Mouse (Mus musculus): ENCODE measurements around the gene Cyp4a32. TPM values are rescaled to one million over a fixed set of nuclear protein-coding genes. Genes with fewer than 3 reads are reported as not detected.
"Not testable (repeated sequence)": the region's sequence is repeated elsewhere in the genome, so short reads cannot be mapped to it uniquely, and the experiment has no call there.

The Cyp4a32 gene
- total RNA-seq, 2 experiments from 2014 or later, result not detected

- DNase-seq (ENCODE audit: extremely low spot score in 1 of 2, low spot score in 1 of 2), result not testable (repeated sequence)
Measured at GRCm38 (mm10) chr4:115655841-115656534, 55.2 kb downstream of the Cyp4a32 start.

GRCm38 (mm10) chr4:115656535-115656922 is 55.8 kb downstream of the Cyp4a32 start:
- not testable (repeated sequence) for DNase-seq (ENCODE audit: extremely low spot score in 1 of 2, low spot score in 1 of 2)

- peak; percentile 12 to 19 for DNase-seq (ENCODE audit: extremely low spot score in 1 of 2, low spot score in 1 of 2)
Measured at GRCm38 (mm10) chr4:115657104-115657866, 56.5 kb downstream of the Cyp4a32 start.

- DNase-seq (ENCODE audit: extremely low spot score in 1 of 2, low spot score in 1 of 2), result no peak
Measured at GRCm38 (mm10) chr4:115657867-115658249, 57.1 kb downstream of the Cyp4a32 start.

- DNase-seq (ENCODE audit: extremely low spot score in 1 of 2, low spot score in 1 of 2), result no peak
Measured at GRCm38 (mm10) chr4:115659190-115659589, 58.4 kb downstream of the Cyp4a32 start.

Other genes starting within 250 kb of the Cyp4a32 start
- not detected for gene Cyp4a12b, start 189.3 kb upstream of the Cyp4a32 start, total RNA-seq (2021)
- not detected for gene Cyp4a30b, start 148.4 kb upstream of the Cyp4a32 start, total RNA-seq (2021)
- not detected for gene Cyp4a14, start 104.8 kb upstream of the Cyp4a32 start, total RNA-seq (2021)
- gene Cyp4a10, start 82.7 kb upstream of the Cyp4a32 start, total RNA-seq (2021), result not detected
- not detected for gene Cyp4a31, start 37.3 kb upstream of the Cyp4a32 start, total RNA-seq (2021)
- gene Cyp4b1, start 46.8 kb downstream of the Cyp4a32 start, total RNA-seq (2021), result 1 to 10 TPM in 1 of 2 experiments, under 1 TPM in 1; 0.87 to 1.4 TPM
- 10 to 100 TPM; 49.8 to 50.8 TPM for gene Efcab14, start 136.8 kb downstream of the Cyp4a32 start, total RNA-seq (2021)
- gene Tex38, start 180.0 kb downstream of the Cyp4a32 start, total RNA-seq (2021), result under 1 TPM; 0.59 to 0.80 TPM
- 10 to 100 TPM; 45.7 to 51.8 TPM for gene Atpaf1, start 183.8 kb downstream of the Cyp4a32 start, total RNA-seq (2021)
- gene Mob3c, start 227.1 kb downstream of the Cyp4a32 start, total RNA-seq (2021), result 1 to 10 TPM; 5.1 to 5.3 TPM
- gene Mknk1, start 238.2 kb downstream of the Cyp4a32 start, total RNA-seq (2021), result 10 to 100 TPM; 39.5 to 53.9 TPM